Mouse (Mus musculus): ENCODE data around the gene Limch1. TPM values are rescaled to one million over a fixed set of nuclear protein-coding genes. Genes with fewer than 3 reads are reported as not detected.

Gene Limch1
- total RNA-seq, 2 experiments from 2014 or later = 88.4 to 88.6 TPM

DNA sequence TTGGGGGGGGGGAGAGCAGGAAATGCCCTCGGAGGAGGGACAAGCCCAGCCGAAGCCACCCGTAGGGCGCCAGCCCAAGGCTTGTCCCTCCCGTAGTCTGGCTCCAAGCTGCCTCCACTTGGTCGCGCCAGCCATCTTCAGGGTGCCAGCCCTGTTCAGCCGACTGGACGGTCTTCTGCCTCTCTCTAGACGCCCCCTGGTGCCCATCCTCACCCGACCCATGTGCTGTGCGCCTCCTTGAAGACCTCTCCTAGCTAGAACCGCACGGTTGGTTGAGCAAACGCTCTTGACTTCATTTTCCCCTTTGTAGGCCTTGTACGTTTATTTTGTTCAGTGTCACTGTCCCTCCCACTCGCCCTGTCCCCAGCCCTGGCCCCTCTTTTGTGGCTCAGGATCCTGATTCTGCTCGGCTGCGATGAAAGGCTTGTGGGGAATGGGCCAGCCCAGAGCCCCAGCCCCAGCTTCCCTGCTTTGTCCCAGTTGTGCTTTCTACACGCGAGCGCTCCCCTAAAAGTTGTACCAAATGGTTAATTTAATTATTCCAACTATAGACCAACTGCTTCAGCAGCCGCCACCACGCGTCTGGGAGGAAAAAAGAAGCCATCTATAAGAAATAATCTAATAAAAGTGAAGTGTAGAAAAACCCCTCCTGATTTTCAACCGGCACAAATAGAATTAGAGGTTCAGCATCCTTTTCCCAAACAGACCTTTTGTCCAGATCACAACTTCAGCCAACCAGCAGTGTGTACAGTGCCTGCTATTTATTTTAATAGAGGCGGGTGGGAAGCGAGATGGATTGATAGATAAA, 356.4 kb downstream of the Limch1 start:
- no peak for DNase-seq

DNA sequence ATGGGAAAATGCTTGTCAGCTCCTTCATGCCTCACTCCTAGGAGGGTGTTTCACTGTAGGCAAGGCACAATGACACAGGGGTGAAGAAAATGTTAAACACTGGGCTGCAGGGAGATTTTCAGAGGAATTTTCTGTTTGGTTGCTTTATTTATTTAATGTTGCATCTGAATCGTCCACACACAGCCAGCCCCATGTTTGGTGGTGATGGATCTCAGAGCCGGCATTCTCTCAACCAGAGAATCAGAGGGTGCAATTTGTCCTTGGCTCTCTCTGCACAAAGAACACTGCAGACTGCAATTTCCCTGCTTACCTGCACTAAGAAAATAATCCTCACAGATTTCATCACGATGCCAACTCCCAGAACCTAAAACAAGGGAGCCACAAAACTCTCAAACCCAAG, 357.4 kb downstream of the Limch1 start:
- no peak for DNase-seq

DNA sequence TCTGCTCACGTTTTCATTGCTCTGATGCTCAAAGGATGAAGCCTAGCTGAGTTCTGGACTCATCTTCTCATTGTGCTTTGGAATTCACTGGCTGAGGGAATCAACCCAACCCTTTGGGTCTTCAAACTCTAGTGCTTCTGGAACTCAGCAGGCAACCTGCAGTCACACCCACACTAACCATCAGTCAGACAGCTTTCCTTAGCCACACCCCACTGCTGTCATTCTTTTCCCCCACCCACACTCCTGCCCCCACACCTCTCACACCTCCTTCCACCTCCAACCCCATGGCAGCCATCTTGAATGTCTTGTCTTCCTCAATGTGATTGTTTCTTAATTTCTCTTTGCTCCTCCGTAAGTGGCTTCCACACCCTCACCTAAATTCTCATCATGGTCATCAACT, 360.6 kb downstream of the Limch1 start:
- DNase-seq = no peak

Small RNAs within 50 kb of the gene (microRNA-seq; reads per million reads assigned to microRNA genes)
- not detected for gene Gm23841

Other genes starting within 250 kb of the Limch1 start
- gene Apbb2, start 127.0 kb upstream of the Limch1 start, total RNA-seq (2021) = 10 to 100 TPM; 69.0 to 71.7 TPM
- gene Uchl1, start 69.7 kb upstream of the Limch1 start, total RNA-seq (2021) = 10 to 100 TPM; 53.4 to 87.8 TPM

All from adrenal gland, postnatal 36 days (tissue).